Mouse (Mus musculus) hindbrain, embryonic 14.5 days (tissue): ENCODE data around the gene Chsy1. TPM values are rescaled to one million over a fixed set of nuclear protein-coding genes. Genes with fewer than 3 reads are reported as not detected.

Source experiments
- ATAC-seq: fragments of 200-750 bp; cut with Nextera tagmentation; 2 replicates; pipeline ENCODE4 v1.8.0; 2017; ENCODE audit warnings: moderate number of reproducible peaks, mild to moderate bottlenecking, moderate TSS enrichment, moderate library complexity; ENCODE audit not compliant: low FRiP score
- DNase-seq: peaks from one replicate; pipeline ENCODE4 v3.0.0-alpha.2; 2015; ENCODE audit warnings: low spot score
- H3K27ac ChIP-seq: fragments of 300-500 bp; sonication (generic); 2 replicates; pipeline ENCODE4 v1.5.1; 2014; ENCODE audit warnings: mild to moderate bottlenecking, moderate library complexity
- H3K27me3 ChIP-seq: fragments of 300-500 bp; sonication (generic); 2 replicates; pipeline ENCODE4 v1.6.1; 2014; ENCODE audit warnings: mild to moderate bottlenecking, low read length, mixed read lengths; ENCODE audit not compliant: control insufficient read depth, insufficient read depth
- H3K36me3 ChIP-seq: fragments of 300-500 bp; sonication (generic); replicated peaks from 2 replicates; pipeline ENCODE4 v1.6.1; 2014; ENCODE audit not compliant: control insufficient read depth, insufficient read depth
- H3K4me1 ChIP-seq: fragments of 300-500 bp; sonication (generic); replicated peaks from 2 replicates; pipeline ENCODE4 v1.6.1; 2014; ENCODE audit warnings: antibody characterized with exemption, low read length, mixed read lengths; ENCODE audit not compliant: control insufficient read depth, insufficient read depth
- H3K4me2 ChIP-seq: fragments of 300-500 bp; sonication (generic); replicated peaks from 2 replicates; pipeline ENCODE4 v1.6.1; 2014; ENCODE audit warnings: mild to moderate bottlenecking, moderate library complexity
- H3K4me3 ChIP-seq: fragments of 300-500 bp; sonication (generic); replicated peaks from 2 replicates; pipeline ENCODE4 v1.5.1; 2014; ENCODE audit warnings: mild to moderate bottlenecking, low read length
- H3K9ac ChIP-seq: fragments of 300-500 bp; sonication (generic); 2 replicates; pipeline ENCODE4 v1.6.1; 2014
- H3K9me3 ChIP-seq: fragments of 300-500 bp; sonication (generic); 2 replicates; pipeline ENCODE4 v1.6.1; 2016; ENCODE audit warnings: low read length; ENCODE audit not compliant: control insufficient read depth
- WGBS: fragments of 180-500 bp; shearing (Covaris S2); extraction: QIAGEN DNeasy Blood & Tissue Kit; methylation state at CpG from one replicate; pipeline ENCODE4 v1.1.7; 2014; 5-methylcytosine and 5-hydroxymethylcytosine counted together
- polyA plus RNA-seq: library from polyadenylated mRNA; unstranded; fragments of >200 nt; fragmentation: Nextera tagmentation; extraction: Ambion mirVana; gene quantifications from 2 replicates; pipeline ENCODE4 v1.2.1, GENCODE M21; 2014

Gene Chsy1
- 15.7 and 17.2 TPM in 2 replicates for polyA plus RNA-seq

- H3K4me2 ChIP-seq = peak within 1 kb of the TSS; percentile 99
- peak within 1 kb of the TSS; percentile 95 for H3K9ac ChIP-seq
- DNase-seq (peak; percentile 92), ATAC-seq (peak; percentile 92)
- peak within 1 kb of the TSS; percentile 95 for H3K4me3 ChIP-seq
- H3K27ac ChIP-seq = peak within 1 kb of the TSS; percentile 94
- peaks cover 17% of the 10 kb centered on the region for H3K4me1 ChIP-seq
- no peaks in the 10 kb centered on the region for H3K9me3 ChIP-seq
- WGBS = under 1% methylated on average over 104 of the region's 123 CpGs
- H3K27me3 ChIP-seq = no peaks in the 10 kb centered on the region
- no peaks in the 10 kb centered on the region for H3K36me3 ChIP-seq
Measured at GRCm38 (mm10) chr7:66108961-66109854, at the start of gene Chsy1. Gene Chsy1, plus strand, starts transcription at chr7:66109515.

GRCm38 (mm10) chr7:66060066-66060956 lies 49.0 kb upstream of the Chsy1 start:
- peak overlapping the region; percentile 56; the same call in 1 of the 2 replicates for H3K27ac ChIP-seq
- H3K9me3 ChIP-seq = no peaks in the 10 kb centered on the region
- H3K4me3 ChIP-seq = peak overlapping the region; percentile 80
- ATAC-seq (peak; percentile 95), DNase-seq (peak; percentile 86)
- H3K4me1 ChIP-seq = peaks cover 12% of the 10 kb centered on the region
- no peaks in the 10 kb centered on the region for H3K27me3 ChIP-seq
- under 1% methylated on average over 59 of the region's 64 CpGs for WGBS
- H3K4me2 ChIP-seq = peak overlapping the region; percentile 84
- peaks cover 30% of the 10 kb centered on the region for H3K36me3 ChIP-seq
- peak overlapping the region; percentile 88 for H3K9ac ChIP-seq

GRCm38 (mm10) chr7:66061057-66061456 lies 48.3 kb upstream of the Chsy1 start:
- no peaks in the 10 kb centered on the region for H3K27me3 ChIP-seq
- H3K36me3 ChIP-seq = peaks cover 37% of the 10 kb centered on the region
- H3K4me3 ChIP-seq = peak overlapping the region; percentile 80
- peak overlapping the region; percentile 88 for H3K9ac ChIP-seq
- no peaks in the 10 kb centered on the region for H3K9me3 ChIP-seq
- H3K4me1 ChIP-seq = peaks cover 12% of the 10 kb centered on the region
- H3K4me2 ChIP-seq = peak overlapping the region; percentile 84
- 3% methylated on average over 14 of the region's 14 CpGs for WGBS
- ATAC-seq (no peak), DNase-seq (no peak)
- no peak overlapping the region for H3K27ac ChIP-seq

GRCm38 (mm10) chr7:66076411-66076810 lies 32.9 kb upstream of the Chsy1 start:
- Histone ChIP-seq H3K9me3 (no peaks in the 10 kb centered on the region), H3K4me1 (peaks cover 18% of the 10 kb centered on the region), H3K36me3 (peaks cover 60% of the 10 kb centered on the region), H3K27ac (no peak overlapping the region), H3K9ac (no peak overlapping the region), H3K4me2 (no peak overlapping the region), H3K27me3 (no peaks in the 10 kb centered on the region), H3K4me3 (no peak overlapping the region)
- DNase-seq = peak; percentile 36
- WGBS = 70% methylated on average over 2 of the region's 2 CpGs
- ATAC-seq = no peak

GRCm38 (mm10) chr7:66079364-66080230 lies 29.7 kb upstream of the Chsy1 start, which contains the start of gene Selenos:
Gene Selenos, plus strand, starts transcription at chr7:66079649.
- H3K4me1 ChIP-seq = peaks cover 18% of the 10 kb centered on the region
- H3K4me2 ChIP-seq = peak within 1 kb of the TSS; percentile 78
- peak within 1 kb of the TSS; percentile 60 for H3K9ac ChIP-seq
- peak within 1 kb of the TSS; percentile 67 for H3K27ac ChIP-seq
- peaks cover 58% of the 10 kb centered on the region for H3K36me3 ChIP-seq
- peak; percentile 100 for ATAC-seq
- peak within 1 kb of the TSS; percentile 70 for H3K4me3 ChIP-seq
- peak; percentile 96 for DNase-seq
- under 1% methylated on average over 62 of the region's 65 CpGs for WGBS
- H3K27me3 ChIP-seq = no peaks in the 10 kb centered on the region
- no peaks in the 10 kb centered on the region for H3K9me3 ChIP-seq

GRCm38 (mm10) chr7:66080231-66080613 lies 29.1 kb upstream of the Chsy1 start:
- peak overlapping the region; percentile 67; the same call in 1 of the 2 replicates for H3K27ac ChIP-seq
- peak overlapping the region; percentile 60 for H3K9ac ChIP-seq
- H3K4me1 ChIP-seq = peaks cover 18% of the 10 kb centered on the region
- peak overlapping the region; percentile 70 for H3K4me3 ChIP-seq
- DNase-seq = no peak
- WGBS = 27% methylated on average over 5 of the region's 5 CpGs
- peaks cover 58% of the 10 kb centered on the region for H3K36me3 ChIP-seq
- no peak for ATAC-seq
- H3K9me3 ChIP-seq = no peaks in the 10 kb centered on the region
- H3K27me3 ChIP-seq = no peaks in the 10 kb centered on the region
- peak overlapping the region; percentile 78 for H3K4me2 ChIP-seq

GRCm38 (mm10) chr7:66083757-66084156 lies 25.6 kb upstream of the Chsy1 start:
- Histone ChIP-seq H3K36me3 (peaks cover 73% of the 10 kb centered on the region), H3K4me2 (no peak overlapping the region), H3K27ac (no peak overlapping the region), H3K4me1 (peaks cover 16% of the 10 kb centered on the region), H3K9ac (no peak overlapping the region), H3K4me3 (no peak overlapping the region), H3K27me3 (no peaks in the 10 kb centered on the region), H3K9me3 (no peaks in the 10 kb centered on the region)
- DNase-seq = no peak
- ATAC-seq = no peak
- 90% methylated on average over 6 of the region's 6 CpGs for WGBS

GRCm38 (mm10) chr7:66084546-66084945 lies 24.8 kb upstream of the Chsy1 start:
- no peak overlapping the region for H3K27ac ChIP-seq
- no peak overlapping the region for H3K4me3 ChIP-seq
- H3K27me3 ChIP-seq = no peaks in the 10 kb centered on the region
- DNase-seq = no peak
- no peaks in the 10 kb centered on the region for H3K9me3 ChIP-seq
- peaks cover 13% of the 10 kb centered on the region for H3K4me1 ChIP-seq
- 84% methylated on average over 7 of the region's 7 CpGs for WGBS
- no peak for ATAC-seq
- no peak overlapping the region for H3K4me2 ChIP-seq
- H3K9ac ChIP-seq = no peak overlapping the region
- peaks cover 81% of the 10 kb centered on the region for H3K36me3 ChIP-seq
